Mouse (Mus musculus) cortical plate, adult 2 months (tissue): ENCODE measurements around the gene Gm28053.

ENCODE experiments used
- CTCF ChIP-seq: fragments of 200-500 bp; IDR thresholded peaks from 2 replicates; pipeline ENCODE4 v1.5.1; 2011; ENCODE audit warnings: mild to moderate bottlenecking, control low read depth, low read length; ENCODE audit not compliant: insufficient read depth; ENCODE audit errors: extremely low read depth
- POLR2A ChIP-seq: fragments of 200-500 bp; IDR thresholded peaks from 2 replicates; pipeline ENCODE4 v1.6.1; 2011; ENCODE audit warnings: mild to moderate bottlenecking, low read length, control low read depth; ENCODE audit not compliant: insufficient read depth; ENCODE audit errors: extremely low read depth

DNA sequence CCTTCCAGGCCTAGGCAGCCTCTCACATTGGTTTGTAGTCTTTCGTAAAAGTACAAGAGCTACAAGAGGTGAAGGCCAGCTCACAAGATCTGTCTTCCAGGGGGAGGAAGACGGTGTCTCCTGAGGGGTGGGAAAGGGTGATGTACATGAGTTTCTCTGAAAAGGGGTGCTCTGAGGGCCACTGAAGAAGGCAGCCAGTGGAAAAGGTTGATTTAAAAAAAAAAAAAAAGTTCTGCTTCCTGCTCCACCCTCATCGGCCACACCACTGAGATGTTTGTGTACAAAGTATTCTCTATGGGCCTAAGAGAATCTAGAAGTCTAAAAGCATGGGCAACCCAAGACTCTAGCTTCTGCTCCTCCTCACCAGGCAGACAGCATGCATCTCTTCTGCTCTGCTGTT, 52.3 kb downstream of the Gm28053 start, which contains the start of gene Gimap3:
- TF ChIP-seq CTCF, result no peak
- TF ChIP-seq POLR2A, result no peak
